Mouse (Mus musculus) kidney, postnatal 4 days (tissue): ENCODE data around the gene Brd2.
A peak's percentile ranks its signal among the peaks of the same experiment; 100 is the strongest.

Experiments
- DNase-seq, 2 experiments: peaks; one replicate each; pipeline ENCODE4 v3.0.0; 2021; ENCODE audit warnings: mixed read lengths in 2 of 2

Brd2 gene

GRCm38 (mm10) chr17:34131911-34132310 lies 9.5 kb upstream of the Brd2 start:
- DNase-seq = no peak

GRCm38 (mm10) chr17:34130073-34130947 lies 7.9 kb upstream of the Brd2 start:
- no peak for DNase-seq

GRCm38 (mm10) chr17:34128944-34129791 lies 6.7 kb upstream of the Brd2 start:
- no peak for DNase-seq

- DNase-seq = no peak
These were observed 6.0 kb upstream of the Brd2 start for GRCm38 (mm10) chr17:34128264-34128937.

GRCm38 (mm10) chr17:34127475-34127874 lies 5.0 kb upstream of the Brd2 start:
- peak; percentile 75 to 83 for DNase-seq

- no peak for DNase-seq
These were observed 4.5 kb upstream of the Brd2 start for GRCm38 (mm10) chr17:34126826-34127420.

- no peak for DNase-seq
These were observed 2.2 kb upstream of the Brd2 start for GRCm38 (mm10) chr17:34124649-34125048.

- peak in 1 of 2 experiments; percentile 58 for DNase-seq
These were observed 1.1 kb upstream of the Brd2 start for GRCm38 (mm10) chr17:34123518-34123917.

GRCm38 (mm10) chr17:34123111-34123510 lies 677 bp upstream of the Brd2 start:
- no peak for DNase-seq

- DNase-seq = peak; percentile 76 to 86
These were observed 601 bp downstream of the Brd2 start for GRCm38 (mm10) chr17:34121879-34122187.

GRCm38 (mm10) chr17:34121172-34121878 lies 1.1 kb downstream of the Brd2 start:
- peak; percentile 91 to 95 for DNase-seq

GRCm38 (mm10) chr17:34120814-34121171 lies 1.6 kb downstream of the Brd2 start:
- peak; percentile 89 to 94 for DNase-seq

GRCm38 (mm10) chr17:34120180-34120723 lies 2.2 kb downstream of the Brd2 start:
- DNase-seq = peak; percentile 94 to 96

GRCm38 (mm10) chr17:34119249-34120179 lies 2.9 kb downstream of the Brd2 start, which contains the start of gene H2-DMa:
Gene H2-DMa, plus strand, starts transcription at chr17:34119541.
- peak; percentile 98 to 99 for DNase-seq

GRCm38 (mm10) chr17:34118873-34119248 lies 3.6 kb downstream of the Brd2 start:
- no peak for DNase-seq

- DNase-seq = peak; percentile 55 to 64
These were observed 4.1 kb downstream of the Brd2 start for GRCm38 (mm10) chr17:34118113-34118872.

- DNase-seq = no peak
These were observed 4.9 kb downstream of the Brd2 start for GRCm38 (mm10) chr17:34117421-34118112.

- no peak for DNase-seq
These were observed 5.6 kb downstream of the Brd2 start for GRCm38 (mm10) chr17:34116736-34117370.

- DNase-seq = no peak
These were observed 8.3 kb downstream of the Brd2 start for GRCm38 (mm10) chr17:34114114-34114513.
